Mouse (Mus musculus): ENCODE measurements around the gene Klra1. TPM values are rescaled to one million over a fixed set of nuclear protein-coding genes. Genes with fewer than 3 reads are reported as not detected.
"Not testable (repeated sequence)": the region's sequence is repeated elsewhere in the genome, so short reads cannot be mapped to it uniquely, and the experiment has no call there.

The Klra1 gene
- polyA plus RNA-seq (2016; fragmentation: Nextera tagmentation; extraction: Ambion mirVana): not detected in 2 replicates

GRCm38 (mm10) chr6:130386750-130387149, at the start of gene Klra1:
TSS of gene Klra1 (minus strand) at chr6:130386874.
- Histone ChIP-seq H3K36me3 (no peaks in the 10 kb centered on the region), H3K9ac (no peak within 1 kb of the TSS), H3K27me3 (replicated peaks) (no peaks in the 10 kb centered on the region), H3K27ac (no peak within 1 kb of the TSS), H3K9me3 (peaks cover 6% of the 10 kb centered on the region; the same call in 1 of the 2 replicates), H3K4me2 (replicated peaks) (no peak within 1 kb of the TSS), H3K4me1 (no peaks in the 10 kb centered on the region), H3K4me3 (no peak within 1 kb of the TSS)
- 89% methylated on average over 2 of the region's 2 CpGs for whole genome bisulfite sequencing
- no peak for ATAC-seq (ENCODE audit: low FRiP score, low read depth)

GRCm38 (mm10) chr6:130429511-130429910, 42.8 kb upstream of the Klra1 start:
- no peak for ATAC-seq (ENCODE audit: low FRiP score, low read depth)
- Histone ChIP-seq H3K4me1 (no peaks in the 10 kb centered on the region), H3K4me2 (replicated peaks) (no peak overlapping the region), H3K27ac (no peak overlapping the region), H3K4me3 (no peak overlapping the region), H3K36me3 (no peaks in the 10 kb centered on the region), H3K27me3 (replicated peaks) (no peaks in the 10 kb centered on the region), H3K9me3 (0 out of 2 replicates have a peak, but pooled peaks cover 4% of the 10 kb centered on the region), H3K9ac (no peak overlapping the region)
- WGBS: 87% methylated on average over 4 of the region's 4 CpGs

- peaks cover 26% of the 10 kb centered on the region for H3K9me3 ChIP-seq
- no peaks in the 10 kb centered on the region for H3K27me3 ChIP-seq (replicated peaks)
- ATAC-seq (ENCODE audit: low FRiP score, low read depth): no peak
- no peak overlapping the region for H3K27ac ChIP-seq
- H3K9ac ChIP-seq: no peak overlapping the region
- H3K4me1 ChIP-seq: no peaks in the 10 kb centered on the region
- no peaks in the 10 kb centered on the region for H3K36me3 ChIP-seq
- no peak overlapping the region for H3K4me2 ChIP-seq (replicated peaks)
- WGBS: 86% methylated on average over 2 of the region's 2 CpGs
- no peak overlapping the region for H3K4me3 ChIP-seq
Observed at GRCm38 (mm10) chr6:130419158-130419557, 32.5 kb upstream of the Klra1 start.

DNA sequence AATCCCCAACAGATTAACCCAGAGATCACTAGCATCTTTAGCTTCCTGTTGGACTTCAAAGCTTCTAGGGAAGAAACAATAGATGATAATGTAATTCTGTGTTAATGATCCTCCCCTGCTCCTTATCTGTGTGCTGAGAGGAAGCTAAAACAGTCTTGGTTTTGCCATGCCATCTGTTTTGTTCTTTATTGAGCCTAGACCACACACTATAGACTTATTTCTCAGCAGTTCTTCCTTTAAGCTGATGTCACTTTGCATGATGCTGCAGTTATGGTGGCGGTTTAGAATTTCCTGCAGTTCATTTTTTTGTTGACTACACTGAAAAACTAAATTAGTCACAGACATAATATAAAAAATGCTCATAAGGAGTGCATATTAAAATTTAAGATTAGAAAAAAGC, 18.2 kb upstream of the Klra1 start:
- 69% methylated on average over 1 of the region's 1 CpGs for WGBS
- H3K36me3 ChIP-seq: no peaks in the 10 kb centered on the region

DNA sequence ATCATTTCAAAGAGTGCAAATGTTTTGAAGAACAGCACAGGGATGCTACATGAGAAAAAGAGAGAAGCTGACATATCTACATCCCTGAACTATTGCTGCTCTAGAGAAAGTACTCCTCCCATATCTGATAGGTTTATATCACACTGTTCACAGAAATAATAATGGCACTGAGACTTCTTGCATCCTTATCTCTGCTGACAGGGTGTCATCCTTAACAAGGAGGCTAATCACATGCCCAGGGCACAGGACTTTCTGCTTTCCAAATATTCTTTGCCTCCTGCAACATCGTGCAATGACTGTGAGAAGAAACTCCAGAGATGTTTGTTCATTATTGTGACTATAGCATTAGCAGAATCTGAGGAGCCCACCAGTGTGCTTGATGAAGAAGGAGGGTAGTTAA, 871 bp downstream of the Klra1 start:
- H3K4me3 ChIP-seq: no peak overlapping the region
- no peak overlapping the region for H3K4me2 ChIP-seq (replicated peaks)
- H3K4me1 ChIP-seq: no peaks in the 10 kb centered on the region
- H3K27ac ChIP-seq: no peak overlapping the region
- ATAC-seq (ENCODE audit: low FRiP score, low read depth): no peak
- 56% methylated on average over 1 of the region's 1 CpGs for WGBS
- H3K9ac ChIP-seq: no peak overlapping the region
- peaks cover 6% of the 10 kb centered on the region; the same call in 1 of the 2 replicates for H3K9me3 ChIP-seq
- no peaks in the 10 kb centered on the region for H3K36me3 ChIP-seq
- no peaks in the 10 kb centered on the region for H3K27me3 ChIP-seq (replicated peaks)

More for the DNA sequence above, 18.2 kb upstream of the Klra1 start:
- no peaks in the 10 kb centered on the region for H3K27me3 ChIP-seq (replicated peaks)
- no peak overlapping the region for H3K4me2 ChIP-seq (replicated peaks)
- no peak overlapping the region for H3K4me3 ChIP-seq
- H3K27ac ChIP-seq: no peak overlapping the region
- no peak overlapping the region for H3K9ac ChIP-seq
- H3K4me1 ChIP-seq: no peaks in the 10 kb centered on the region
- peaks cover 21% of the 10 kb centered on the region; the same call in 1 of the 2 replicates for H3K9me3 ChIP-seq
- ATAC-seq (ENCODE audit: low FRiP score, low read depth): no peak

- WGBS: 79% methylated on average over 4 of the region's 4 CpGs
- H3K27ac ChIP-seq: no peak overlapping the region
- H3K36me3 ChIP-seq: no peaks in the 10 kb centered on the region
- H3K9me3 ChIP-seq: peaks cover 10% of the 10 kb centered on the region; the same call in 1 of the 2 replicates
- H3K4me2 ChIP-seq (replicated peaks): no peak overlapping the region
- H3K9ac ChIP-seq: no peak overlapping the region
- H3K4me3 ChIP-seq: no peak overlapping the region
- no peak for ATAC-seq (ENCODE audit: low FRiP score, low read depth)
- H3K4me1 ChIP-seq: no peaks in the 10 kb centered on the region
- no peaks in the 10 kb centered on the region for H3K27me3 ChIP-seq (replicated peaks)
Observed at GRCm38 (mm10) chr6:130382375-130382774, 4.3 kb downstream of the Klra1 start.

GRCm38 (mm10) chr6:130345381-130345780, 41.3 kb downstream of the Klra1 start:
- H3K4me2 ChIP-seq (replicated peaks); H3K36me3 ChIP-seq: not testable (repeated sequence)
- 44% methylated on average over 1 of the region's 1 CpGs for WGBS

DNA sequence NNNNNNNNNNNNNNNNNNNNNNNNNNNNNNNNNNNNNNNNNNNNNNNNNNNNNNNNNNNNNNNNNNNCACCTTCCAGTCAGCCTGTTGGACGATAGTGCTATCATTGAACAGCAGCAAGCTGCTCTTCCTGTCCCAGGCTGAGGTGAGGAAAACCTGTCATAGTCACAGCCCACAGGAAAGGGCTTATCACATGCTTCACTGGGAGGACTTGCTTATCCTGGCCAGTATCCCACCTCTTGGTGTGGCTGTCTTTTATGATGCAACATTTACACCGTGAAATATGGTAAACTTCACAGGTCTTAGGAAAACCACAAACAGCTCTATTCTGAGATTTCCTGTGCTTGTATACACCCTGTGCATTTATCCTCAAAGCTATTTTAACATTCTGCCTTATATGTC, 44.7 kb downstream of the Klra1 start:
- H3K27me3 ChIP-seq (replicated peaks); H3K36me3 ChIP-seq; ATAC-seq (ENCODE audit: low FRiP score, low read depth); H3K9me3 ChIP-seq; H3K4me3 ChIP-seq; H3K4me1 ChIP-seq; H3K9ac ChIP-seq; H3K27ac ChIP-seq; H3K4me2 ChIP-seq (replicated peaks): not testable (repeated sequence)
- 83% methylated on average over 2 of the region's 2 CpGs for WGBS

More at GRCm38 (mm10) chr6:130345381-130345780, 41.3 kb downstream of the Klra1 start:
- not testable (repeated sequence) for H3K4me1 ChIP-seq; H3K9me3 ChIP-seq; H3K27me3 ChIP-seq (replicated peaks); H3K4me3 ChIP-seq; H3K27ac ChIP-seq; H3K9ac ChIP-seq; ATAC-seq (ENCODE audit: low FRiP score, low read depth)

DNA sequence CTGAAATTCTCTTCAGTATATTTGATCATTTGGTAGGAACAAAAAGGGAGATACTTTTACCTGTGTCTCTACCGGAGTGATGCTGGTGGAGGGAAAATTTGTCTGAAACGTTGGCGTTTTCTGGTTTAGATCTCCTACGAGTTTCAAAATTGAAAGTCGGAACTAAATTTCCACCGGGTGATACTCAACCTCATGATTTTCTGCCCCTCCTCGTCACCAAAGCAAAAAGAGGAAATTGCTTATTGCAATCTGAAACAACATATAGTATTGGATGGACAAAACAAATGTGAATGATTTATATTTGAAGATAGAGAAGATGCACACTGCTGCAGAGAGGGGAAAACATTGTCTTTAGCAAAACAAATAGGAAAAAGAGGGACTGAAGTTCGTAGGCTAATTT, 49.3 kb downstream of the Klra1 start, which contains the start of gene Klra3:
Klra3 (minus strand) TSS at position 164 of the 400 bp plus-strand sequence.
- no peak for ATAC-seq (ENCODE audit: low FRiP score, low read depth)
- no peak within 1 kb of the TSS for H3K9ac ChIP-seq
- 91% methylated on average over 8 of the region's 8 CpGs for WGBS

More for the DNA sequence above, 49.3 kb downstream of the Klra1 start, which contains the start of gene Klra3:
- no peaks in the 10 kb centered on the region for H3K36me3 ChIP-seq
- no peak within 1 kb of the TSS for H3K4me3 ChIP-seq
- H3K4me1 ChIP-seq: no peaks in the 10 kb centered on the region
- H3K27ac ChIP-seq: no peak within 1 kb of the TSS
- H3K9me3 ChIP-seq: no peaks in the 10 kb centered on the region
- H3K27me3 ChIP-seq (replicated peaks): no peaks in the 10 kb centered on the region
- no peak within 1 kb of the TSS for H3K4me2 ChIP-seq (replicated peaks)

Other genes with a start within 250 kb of the Klra1 start
- gene Klra9, start 193.8 kb downstream of the Klra1 start, polyA plus RNA-seq (2016; fragmentation: Nextera tagmentation; extraction: Ambion mirVana): not detected in 2 replicates
- not detected in 2 replicates for gene Klra7, start 153.6 kb downstream of the Klra1 start, polyA plus RNA-seq (2016; fragmentation: Nextera tagmentation; extraction: Ambion mirVana)
- not detected in 2 replicates for gene Klra10, start 104.9 kb downstream of the Klra1 start, polyA plus RNA-seq (2016; fragmentation: Nextera tagmentation; extraction: Ambion mirVana)
- gene Klra3, start 49.3 kb downstream of the Klra1 start, polyA plus RNA-seq (2016; fragmentation: Nextera tagmentation; extraction: Ambion mirVana): not detected in 2 replicates

All from neural tube, embryonic 12.5 days (tissue).